Mouse (Mus musculus) E14TG2a.4 (cell line): ENCODE measurements around the gene Dop1a.

Source experiments
- H3K27me3 ChIP-seq: 2 replicates; pipeline ENCODE4 v1.6.1; 2014; ENCODE audit warnings: low read length, control low read depth; ENCODE audit not compliant: insufficient read depth
- H3K36me3 ChIP-seq: 2 replicates; pipeline ENCODE4 v1.6.1; 2014; ENCODE audit warnings: low read length, control low read depth; ENCODE audit not compliant: insufficient read depth
- H3K4me1 ChIP-seq: replicated peaks from 2 replicates; pipeline ENCODE4 v1.6.1; 2014; ENCODE audit warnings: low read depth, low read length, control low read depth
- H3K4me3 ChIP-seq: replicated peaks from 2 replicates; pipeline ENCODE4 v1.5.1; 2014; ENCODE audit warnings: mild to moderate bottlenecking, low read length
- H3K9me3 ChIP-seq: 2 replicates; pipeline ENCODE4 v1.6.1; 2014; ENCODE audit warnings: low read length, control low read depth
- CTCF ChIP-seq: conservative IDR thresholded peaks from 2 replicates; pipeline ENCODE4 v1.5.1; 2014; ENCODE audit warnings: low read length
- NANOG ChIP-seq: IDR thresholded peaks from 2 replicates; pipeline ENCODE4 v1.6.1; 2014; ENCODE audit warnings: borderline replicate concordance, low read length, mixed read lengths
- POU5F1 ChIP-seq: IDR thresholded peaks from 2 replicates; pipeline ENCODE4 v1.6.1; 2014; ENCODE audit warnings: low read length, borderline replicate concordance

Dop1a gene

GRCm38 (mm10) chr9:86476763-86477162 is 9.8 kb downstream of the Dop1a start:
- Histone ChIP-seq H3K4me3 (no peak overlapping the region), H3K9me3 (no peaks in the 10 kb centered on the region), H3K36me3 (no peaks in the 10 kb centered on the region), H3K4me1 (no peaks in the 10 kb centered on the region), H3K27me3 (no peaks in the 10 kb centered on the region)
- TF ChIP-seq POU5F1: no peak
- TF ChIP-seq CTCF: no peak
- TF ChIP-seq NANOG: no peak

GRCm38 (mm10) chr9:86478414-86479093 is 11.6 kb downstream of the Dop1a start:
- Histone ChIP-seq H3K27me3 (no peaks in the 10 kb centered on the region), H3K9me3 (no peaks in the 10 kb centered on the region), H3K4me1 (no peaks in the 10 kb centered on the region), H3K36me3 (no peaks in the 10 kb centered on the region), H3K4me3 (no peak overlapping the region)
- no peak for TF ChIP-seq POU5F1
- TF ChIP-seq NANOG: no peak
- TF ChIP-seq CTCF: no peak

- Histone ChIP-seq H3K9me3 (no peaks in the 10 kb centered on the region), H3K4me1 (no peaks in the 10 kb centered on the region), H3K27me3 (no peaks in the 10 kb centered on the region), H3K4me3 (no peak overlapping the region), H3K36me3 (no peaks in the 10 kb centered on the region)
- no peak for TF ChIP-seq NANOG
- no peak for TF ChIP-seq CTCF
- TF ChIP-seq POU5F1: no peak
Observed at GRCm38 (mm10) chr9:86482236-86482635, 15.3 kb downstream of the Dop1a start.

GRCm38 (mm10) chr9:86491740-86492139 is 24.8 kb downstream of the Dop1a start:
- H3K36me3 ChIP-seq: no peaks in the 10 kb centered on the region
- H3K4me1 ChIP-seq: peaks cover 13% of the 10 kb centered on the region

GRCm38 (mm10) chr9:86496261-86496660 is 29.3 kb downstream of the Dop1a start:
- no peak overlapping the region for H3K4me3 ChIP-seq
- no peak for TF ChIP-seq CTCF
- TF ChIP-seq POU5F1: no peak
- no peak for TF ChIP-seq NANOG

More at GRCm38 (mm10) chr9:86491740-86492139, 24.8 kb downstream of the Dop1a start:
- Histone ChIP-seq H3K4me3 (no peak overlapping the region), H3K27me3 (no peaks in the 10 kb centered on the region), H3K9me3 (no peaks in the 10 kb centered on the region)
- TF ChIP-seq POU5F1: no peak
- TF ChIP-seq NANOG: peak; percentile 79; the same call in 1 of the 2 replicates

GRCm38 (mm10) chr9:86499083-86499482 is 32.1 kb downstream of the Dop1a start:
- Histone ChIP-seq H3K4me3 (no peak overlapping the region), H3K36me3 (0 out of 2 replicates have a peak, but pooled peaks cover 2% of the 10 kb centered on the region), H3K4me1 (no peaks in the 10 kb centered on the region), H3K9me3 (no peaks in the 10 kb centered on the region), H3K27me3 (no peaks in the 10 kb centered on the region)
- no peak for TF ChIP-seq POU5F1
- no peak for TF ChIP-seq CTCF
- TF ChIP-seq NANOG: no peak

More at GRCm38 (mm10) chr9:86496261-86496660, 29.3 kb downstream of the Dop1a start:
- H3K36me3 ChIP-seq: 0 out of 2 replicates have a peak, but pooled peaks cover 2% of the 10 kb centered on the region
- H3K4me1 ChIP-seq: peaks cover 13% of the 10 kb centered on the region
- H3K9me3 ChIP-seq: no peaks in the 10 kb centered on the region
- H3K27me3 ChIP-seq: no peaks in the 10 kb centered on the region

- no peaks in the 10 kb centered on the region for H3K9me3 ChIP-seq
- H3K4me1 ChIP-seq: no peaks in the 10 kb centered on the region
- no peaks in the 10 kb centered on the region for H3K27me3 ChIP-seq
- H3K4me3 ChIP-seq: no peak overlapping the region
- TF ChIP-seq POU5F1 (no peak), NANOG (no peak), CTCF (no peak)
- peaks cover under 1% of the 10 kb centered on the region for H3K36me3 ChIP-seq
Observed at GRCm38 (mm10) chr9:86507437-86507836, 40.5 kb downstream of the Dop1a start.

- no peaks in the 10 kb centered on the region for H3K27me3 ChIP-seq
- H3K9me3 ChIP-seq: no peaks in the 10 kb centered on the region
Observed at GRCm38 (mm10) chr9:86513733-86514132, 46.8 kb downstream of the Dop1a start.

GRCm38 (mm10) chr9:86514390-86514789 is 47.4 kb downstream of the Dop1a start:
- Histone ChIP-seq H3K4me1 (no peaks in the 10 kb centered on the region), H3K36me3 (peaks cover 19% of the 10 kb centered on the region), H3K27me3 (no peaks in the 10 kb centered on the region), H3K4me3 (no peak overlapping the region), H3K9me3 (no peaks in the 10 kb centered on the region)
- TF ChIP-seq CTCF: no peak
- no peak for TF ChIP-seq NANOG
- no peak for TF ChIP-seq POU5F1

More at GRCm38 (mm10) chr9:86513733-86514132, 46.8 kb downstream of the Dop1a start:
- H3K4me3 ChIP-seq: no peak overlapping the region
- TF ChIP-seq POU5F1: no peak
- TF ChIP-seq NANOG: no peak
- TF ChIP-seq CTCF: no peak
- peaks cover 19% of the 10 kb centered on the region for H3K36me3 ChIP-seq
- H3K4me1 ChIP-seq: no peaks in the 10 kb centered on the region
